Mouse (Mus musculus) hindbrain, embryonic 16.5 days (tissue): ENCODE results near the gene Jkamp. TPM values are rescaled to one million over a fixed set of nuclear protein-coding genes. Genes with fewer than 3 reads are reported as not detected.

Experiments
- ATAC-seq: fragments of 200-750 bp; cut with Nextera tagmentation; 2 replicates; pipeline ENCODE4 v1.8.0; 2017; ENCODE audit warnings: moderate TSS enrichment, moderate library complexity
- H3K27ac ChIP-seq: fragments of 300-500 bp; sonication (generic); 2 replicates; pipeline ENCODE4 v1.5.1; 2014; ENCODE audit warnings: low read depth, mild to moderate bottlenecking, control low read depth, low read length, moderate library complexity
- H3K27me3 ChIP-seq: fragments of 300-500 bp; sonication (generic); replicated peaks from 2 replicates; pipeline ENCODE4 v1.6.1; 2014; ENCODE audit warnings: low read length; ENCODE audit not compliant: control insufficient read depth, insufficient read depth
- H3K36me3 ChIP-seq: fragments of 300-500 bp; sonication (generic); 2 replicates; pipeline ENCODE4 v1.6.1; 2014; ENCODE audit warnings: mild to moderate bottlenecking, low read length, moderate library complexity, mixed read lengths; ENCODE audit not compliant: control insufficient read depth, insufficient read depth
- H3K4me1 ChIP-seq: fragments of 300-500 bp; sonication (generic); 2 replicates; pipeline ENCODE4 v1.6.1; 2014; ENCODE audit warnings: low read depth, low read length; ENCODE audit not compliant: control insufficient read depth, insufficient read depth
- H3K4me2 ChIP-seq: fragments of 300-500 bp; sonication (generic); 2 replicates; pipeline ENCODE4 v1.6.1; 2014; ENCODE audit warnings: mild to moderate bottlenecking, low read length, control low read depth, moderate library complexity
- H3K4me3 ChIP-seq: fragments of 300-500 bp; sonication (generic); 2 replicates; pipeline ENCODE4 v1.5.1; 2014; ENCODE audit warnings: mild to moderate bottlenecking, low read length, control low read depth, moderate library complexity
- H3K9ac ChIP-seq: fragments of 300-500 bp; sonication (generic); 2 replicates; pipeline ENCODE4 v1.6.1; 2014; ENCODE audit warnings: low read depth, mild to moderate bottlenecking, control low read depth, low read length, moderate library complexity
- H3K9me3 ChIP-seq: fragments of 300-500 bp; sonication (generic); 2 replicates; pipeline ENCODE4 v1.6.1; 2014; ENCODE audit warnings: mild to moderate bottlenecking, low read length, moderate library complexity; ENCODE audit not compliant: control insufficient read depth
- WGBS: fragments of 180-500 bp; shearing (Covaris S2); extraction: QIAGEN DNeasy Blood & Tissue Kit; methylation state at CpG from one replicate; pipeline ENCODE4 v1.1.7; 2014; 5-methylcytosine and 5-hydroxymethylcytosine counted together
- microRNA-seq: library from miRNA; unstranded; fragments of <30 nt; microRNA quantifications from one replicate; pipeline ENCODE4, GENCODE M21; 2017
- polyA plus RNA-seq: library from polyadenylated mRNA; unstranded; fragments of >200 nt; fragmentation: Nextera tagmentation; extraction: Ambion mirVana; gene quantifications from 2 replicates; pipeline ENCODE4 v1.2.1, GENCODE M21; 2015

Jkamp gene
- polyA plus RNA-seq, 1 experiment from 2014 or later, result 129 TPM

- Histone ChIP-seq H3K36me3 (no peaks in the 10 kb centered on the region), H3K9ac (no peak overlapping the region), H3K4me3 (no peak overlapping the region), H3K4me2 (no peak overlapping the region), H3K27me3 (no peaks in the 10 kb centered on the region), H3K27ac (no peak overlapping the region), H3K4me1 (no peaks in the 10 kb centered on the region), H3K9me3 (no peaks in the 10 kb centered on the region)
- ATAC-seq, result no peak
- WGBS, result 83% methylated on average over 6 of the region's 6 CpGs
These were observed 29.7 kb downstream of the Jkamp start for GRCm38 (mm10) chr12:72115126-72115525.

DNA sequence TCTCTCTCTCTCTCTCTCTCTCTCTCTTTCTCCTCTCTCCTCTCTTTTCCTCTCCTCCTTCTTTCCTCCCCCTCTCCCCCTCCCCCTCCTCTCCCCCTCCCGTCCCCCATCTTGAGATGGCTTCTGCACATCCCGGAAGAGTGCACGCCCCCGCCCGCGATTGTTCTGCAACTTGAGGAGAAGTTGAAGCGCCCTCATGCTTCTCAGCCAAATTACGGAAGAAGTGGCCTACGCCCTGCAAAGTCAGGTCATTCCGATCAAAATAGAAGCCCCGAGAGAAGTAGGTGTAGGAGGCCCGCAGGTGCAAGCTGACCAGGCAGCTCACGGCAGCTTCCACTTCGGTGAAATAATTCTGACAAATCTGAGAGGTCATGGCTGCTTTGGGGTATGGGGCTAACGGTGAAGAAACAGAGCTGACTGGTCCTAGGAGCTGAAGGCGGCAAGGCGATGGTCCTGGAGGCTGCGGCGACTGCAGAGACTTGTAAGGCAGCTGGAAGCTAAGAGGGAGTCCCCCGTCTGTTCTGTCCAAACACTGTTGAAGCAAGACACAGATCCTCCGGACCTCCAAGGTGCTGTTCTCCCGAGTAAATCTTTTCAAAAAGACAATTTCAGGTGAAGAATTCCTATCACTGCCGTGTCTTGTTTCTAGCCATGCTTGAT, 30.4 kb downstream of the Jkamp start:
- Histone ChIP-seq H3K27ac (no peak overlapping the region), H3K9me3 (no peaks in the 10 kb centered on the region; the same call in 1 of the 2 replicates), H3K4me2 (no peak overlapping the region), H3K36me3 (no peaks in the 10 kb centered on the region), H3K4me1 (no peaks in the 10 kb centered on the region), H3K9ac (no peak overlapping the region), H3K27me3 (no peaks in the 10 kb centered on the region), H3K4me3 (no peak overlapping the region)
- ATAC-seq, result no peak
- 78% methylated on average over 23 of the region's 23 CpGs for WGBS

- Histone ChIP-seq H3K4me2 (no peak overlapping the region), H3K36me3 (no peaks in the 10 kb centered on the region), H3K27me3 (no peaks in the 10 kb centered on the region), H3K27ac (no peak overlapping the region), H3K9me3 (no peaks in the 10 kb centered on the region), H3K4me1 (no peaks in the 10 kb centered on the region), H3K9ac (no peak overlapping the region), H3K4me3 (no peak overlapping the region)
- 92% methylated on average over 10 of the region's 10 CpGs for WGBS
- ATAC-seq, result no peak
These were observed 43.8 kb downstream of the Jkamp start for GRCm38 (mm10) chr12:72129203-72129602.

DNA sequence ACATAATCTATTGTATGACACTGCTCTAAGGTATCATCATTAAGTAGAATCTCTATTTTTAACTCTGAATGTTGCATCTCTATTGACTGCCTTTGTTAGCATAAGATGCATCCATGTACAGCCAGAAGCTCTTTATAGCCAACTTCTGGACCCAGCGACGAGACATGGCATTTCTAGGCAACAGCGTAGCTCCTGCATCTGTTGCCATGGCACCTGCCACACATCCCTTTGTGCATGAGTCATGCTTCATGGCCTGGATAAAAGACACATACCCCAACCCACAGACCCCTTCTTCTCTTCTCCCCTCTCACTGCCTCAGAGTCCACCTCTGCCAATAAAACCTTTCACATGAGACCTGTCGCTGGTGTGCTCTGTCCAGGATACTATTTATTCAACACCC, 65.4 kb downstream of the Jkamp start:
- H3K27ac ChIP-seq, result no peak overlapping the region
- H3K36me3 ChIP-seq, result no peaks in the 10 kb centered on the region
- no peaks in the 10 kb centered on the region for H3K27me3 ChIP-seq
- H3K9ac ChIP-seq, result no peak overlapping the region
- H3K9me3 ChIP-seq, result no peaks in the 10 kb centered on the region
- peak; percentile 27; the same call in 1 of the 2 replicates for ATAC-seq
- 19% methylated on average over 4 of the region's 4 CpGs for WGBS
- H3K4me3 ChIP-seq, result no peak overlapping the region
- H3K4me2 ChIP-seq, result no peak overlapping the region
- no peaks in the 10 kb centered on the region; the same call in 1 of the 2 replicates for H3K4me1 ChIP-seq

Small RNAs within 50 kb of the gene (microRNA-seq; reads per million reads assigned to microRNA genes)
- not detected for gene Gm24466

Other genes with a start within 250 kb of the Jkamp start
- gene Gpr135, start 14.5 kb upstream of the Jkamp start, polyA plus RNA-seq, result 6.9 and 7.8 TPM in 2 replicates
- gene L3hypdh, start 150 bp upstream of the Jkamp start, polyA plus RNA-seq, result 11.7 and 12.9 TPM in 2 replicates
- gene Ccdc175, start 99.4 kb downstream of the Jkamp start, polyA plus RNA-seq, result not detected in 2 replicates